Mouse (Mus musculus) limb, embryonic 15.5 days (tissue): Measurements from ENCODE around the gene Defa36. TPM values are rescaled to one million over a fixed set of nuclear protein-coding genes. Genes with fewer than 3 reads are reported as not detected.
"Not testable (repeated sequence)": the region's sequence is repeated elsewhere in the genome, so short reads cannot be mapped to it uniquely, and the experiment has no call there.

Source experiments
- ATAC-seq: fragments of 200-750 bp; cut with Nextera tagmentation; 2 replicates; pipeline ENCODE4 v1.8.0; 2017; ENCODE audit warnings: low read depth, moderate TSS enrichment; ENCODE audit not compliant: insufficient number of reproducible peaks, low FRiP score, low TSS enrichment
- H3K27ac ChIP-seq: fragments of 300-500 bp; sonication (generic); 2 replicates; pipeline ENCODE4 v1.5.1; 2015; ENCODE audit warnings: moderate library complexity, mild to moderate bottlenecking, inconsistent platforms
- H3K27me3 ChIP-seq: fragments of 300-500 bp; sonication (generic); 2 replicates; pipeline ENCODE4 v1.6.1; 2015; ENCODE audit warnings: inconsistent platforms
- H3K36me3 ChIP-seq: fragments of 300-500 bp; sonication (generic); 2 replicates; pipeline ENCODE4 v1.6.1; 2015; ENCODE audit warnings: inconsistent platforms
- H3K4me1 ChIP-seq: fragments of 300-500 bp; sonication (generic); 2 replicates; pipeline ENCODE4 v1.6.1; 2015; ENCODE audit warnings: inconsistent platforms
- H3K4me2 ChIP-seq: fragments of 300-500 bp; sonication (generic); 2 replicates; pipeline ENCODE4 v1.6.1; 2015; ENCODE audit warnings: mild to moderate bottlenecking, inconsistent platforms
- H3K4me3 ChIP-seq: fragments of 300-500 bp; sonication (generic); 2 replicates; pipeline ENCODE4 v1.5.1; 2015; ENCODE audit warnings: mild to moderate bottlenecking, inconsistent platforms
- H3K9ac ChIP-seq: fragments of 300-500 bp; sonication (generic); 2 replicates; pipeline ENCODE4 v1.6.1; 2015; ENCODE audit warnings: inconsistent platforms
- H3K9me3 ChIP-seq: fragments of 300-500 bp; sonication (generic); 2 replicates; pipeline ENCODE4 v1.6.1; 2016; ENCODE audit warnings: inconsistent platforms
- WGBS: fragments of 180-500 bp; shearing (Covaris S2); methylation state at CpG from one replicate; pipeline ENCODE4 v1.1.7; 2015; 5-methylcytosine and 5-hydroxymethylcytosine counted together
- polyA plus RNA-seq: library from polyadenylated mRNA; unstranded; fragments of >200 nt; fragmentation: Nextera tagmentation; extraction: Ambion mirVana; gene quantifications from 2 replicates; pipeline ENCODE4 v1.2.1, GENCODE M21; 2015

The Defa36 gene
- not detected in 2 replicates for polyA plus RNA-seq

DNA sequence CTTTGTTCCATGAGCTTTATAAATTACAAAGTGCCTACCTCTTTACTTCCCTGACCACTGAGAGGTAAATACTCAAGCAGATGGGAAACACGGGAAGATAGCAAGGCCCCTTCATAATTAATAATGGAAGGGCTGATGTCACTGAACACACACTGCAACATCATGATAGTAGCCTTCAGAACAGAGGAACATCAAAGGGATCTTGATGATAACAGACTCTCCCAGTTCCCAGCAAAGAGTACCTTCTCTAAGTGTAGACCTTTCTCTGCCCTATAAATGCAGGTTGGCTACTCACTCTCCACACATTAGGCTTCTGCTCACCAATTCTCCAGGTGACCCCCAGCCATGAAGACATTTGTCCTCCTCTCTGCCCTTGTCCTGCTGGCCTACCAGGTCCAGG lies at the start of gene Defa36:
Gene Defa36, plus strand, starts transcription at position 301 of the 400 bp plus-strand sequence.
- H3K9ac ChIP-seq, H3K36me3 ChIP-seq, H3K4me2 ChIP-seq, H3K9me3 ChIP-seq, H3K4me1 ChIP-seq, H3K27ac ChIP-seq, H3K27me3 ChIP-seq, ATAC-seq, H3K4me3 ChIP-seq: not testable (repeated sequence)
- no CpG with 5 or more reads among the region's 1 CpGs for WGBS

DNA sequence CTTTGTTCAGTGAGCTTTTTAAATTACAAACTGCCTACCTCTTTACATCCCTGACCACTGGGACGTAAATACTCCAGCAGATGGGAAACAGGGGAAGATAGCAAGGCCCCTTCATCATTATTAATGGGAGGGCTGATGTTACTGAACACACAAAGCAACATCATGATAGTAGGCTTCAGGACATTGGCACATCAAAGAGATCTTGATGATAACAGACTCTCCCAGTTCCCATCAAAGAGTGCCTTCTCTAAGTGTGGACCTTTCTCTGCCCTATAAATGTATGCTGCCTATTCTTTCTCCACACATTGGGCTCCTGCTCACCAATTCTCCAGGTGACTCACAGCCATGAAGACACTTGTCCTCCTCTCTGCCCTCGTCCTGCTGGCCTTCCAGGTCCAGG lies 49.0 kb upstream of the Defa36 start, which contains the start of gene Defa2:
Gene Defa2, plus strand, starts transcription at position 301 of the 400 bp plus-strand sequence.
- not testable (repeated sequence) for ATAC-seq, H3K4me2 ChIP-seq, H3K27ac ChIP-seq, H3K9ac ChIP-seq, H3K4me1 ChIP-seq, H3K36me3 ChIP-seq, H3K4me3 ChIP-seq, H3K27me3 ChIP-seq, H3K9me3 ChIP-seq
- 43% methylated on average over 1 of the region's 2 CpGs for WGBS

DNA sequence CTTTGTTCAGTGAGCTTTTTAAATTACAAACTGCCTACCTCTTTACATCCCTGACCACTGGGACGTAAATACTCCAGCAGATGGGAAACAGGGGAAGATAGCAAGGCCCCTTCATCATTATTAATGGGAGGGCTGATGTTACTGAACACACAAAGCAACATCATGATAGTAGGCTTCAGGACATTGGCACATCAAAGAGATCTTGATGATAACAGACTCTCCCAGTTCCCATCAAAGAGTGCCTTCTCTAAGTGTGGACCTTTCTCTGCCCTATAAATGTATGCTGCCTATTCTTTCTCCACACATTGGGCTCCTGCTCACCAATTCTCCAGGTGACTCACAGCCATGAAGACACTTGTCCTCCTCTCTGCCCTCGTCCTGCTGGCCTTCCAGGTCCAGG lies 35.7 kb upstream of the Defa36 start, which contains the start of gene Defa33:
Gene Defa33, plus strand, starts transcription at position 301 of the 400 bp plus-strand sequence.
- not testable (repeated sequence) for ATAC-seq, H3K4me3 ChIP-seq, H3K27me3 ChIP-seq, H3K9ac ChIP-seq, H3K4me1 ChIP-seq, H3K36me3 ChIP-seq, H3K9me3 ChIP-seq, H3K4me2 ChIP-seq, H3K27ac ChIP-seq
- no CpG with 5 or more reads among the region's 2 CpGs for WGBS

GRCm38 (mm10) chr8:21456460-21456859 lies 29.2 kb downstream of the Defa36 start, which contains the start of gene Gm7849:
Gm7849 (minus strand) TSS chr8:21456560.
- not testable (repeated sequence) for H3K36me3 ChIP-seq, H3K4me1 ChIP-seq, H3K4me3 ChIP-seq, H3K27me3 ChIP-seq, ATAC-seq, H3K9me3 ChIP-seq, H3K27ac ChIP-seq, H3K4me2 ChIP-seq, H3K9ac ChIP-seq
- WGBS, result no CpG with 5 or more reads among the region's 1 CpGs

Other genes starting within 250 kb of the Defa36 start
- not detected in 2 replicates for gene Defa31, start 235.8 kb upstream of the Defa36 start, polyA plus RNA-seq
- gene Gm15293, start 225.8 kb upstream of the Defa36 start, polyA plus RNA-seq, result not detected in 2 replicates
- not detected in 2 replicates for gene Gm15292, start 177.7 kb upstream of the Defa36 start, polyA plus RNA-seq
- not detected in 2 replicates for gene Defa27, start 111.9 kb upstream of the Defa36 start, polyA plus RNA-seq
- not detected in 2 replicates for gene Defa29, start 100.4 kb upstream of the Defa36 start, polyA plus RNA-seq
- gene Defa2, start 48.9 kb upstream of the Defa36 start, polyA plus RNA-seq, result not detected in 2 replicates
- gene Defa33, start 35.6 kb upstream of the Defa36 start, polyA plus RNA-seq, result not detected in 2 replicates
- not detected in 2 replicates for gene Gm7849, start 29.1 kb downstream of the Defa36 start, polyA plus RNA-seq
- gene Defa20, start 81.8 kb downstream of the Defa36 start, polyA plus RNA-seq, result not detected in 2 replicates
- not detected in 2 replicates for gene Defa32, start 101.6 kb downstream of the Defa36 start, polyA plus RNA-seq
- gene Defa37, start 138.0 kb downstream of the Defa36 start, polyA plus RNA-seq, result not detected in 2 replicates
- gene Defa28, start 155.6 kb downstream of the Defa36 start, polyA plus RNA-seq, result not detected in 2 replicates
- not detected in 2 replicates for gene Gm7861, start 167.1 kb downstream of the Defa36 start, polyA plus RNA-seq
- not detected in 2 replicates for gene Defa26, start 190.8 kb downstream of the Defa36 start, polyA plus RNA-seq
- not detected in 2 replicates for gene Defa17, start 228.4 kb downstream of the Defa36 start, polyA plus RNA-seq
- gene Defa34, start 238.4 kb downstream of the Defa36 start, polyA plus RNA-seq, result not detected in 2 replicates